Mouse (Mus musculus) lung, postnatal 0 days (tissue): ENCODE measurements around the gene Cltb. TPM values are rescaled to one million over a fixed set of nuclear protein-coding genes. Genes with fewer than 3 reads are reported as not detected.
"Not testable (repeated sequence)": the region's sequence is repeated elsewhere in the genome, so short reads cannot be mapped to it uniquely, and the experiment has no call there.

Source experiments
- ATAC-seq: fragments of 200-750 bp; cut with Nextera tagmentation; 2 replicates; pipeline ENCODE4 v1.8.0; 2017; ENCODE audit warnings: moderate library complexity
- DNase-seq: peaks from one replicate; pipeline ENCODE4 v3.0.0-alpha.2; 2016; ENCODE audit warnings: low spot score
- H3K27ac ChIP-seq: fragments of 300-500 bp; sonication (generic); 2 replicates; pipeline ENCODE4 v1.5.1; 2014; ENCODE audit warnings: antibody characterized with exemption, mild to moderate bottlenecking, low read length, mixed read lengths
- H3K27me3 ChIP-seq: fragments of 300-500 bp; sonication (generic); replicated peaks from 2 replicates; pipeline ENCODE4 v1.6.1; 2014; ENCODE audit warnings: low read length, mixed read lengths; ENCODE audit not compliant: insufficient read depth
- H3K36me3 ChIP-seq: fragments of 300-500 bp; sonication (generic); 2 replicates; pipeline ENCODE4 v1.6.1; 2014; ENCODE audit warnings: low read length, mixed read lengths; ENCODE audit not compliant: insufficient read depth
- H3K4me1 ChIP-seq: fragments of 300-500 bp; sonication (generic); 2 replicates; pipeline ENCODE4 v1.6.1; 2014; ENCODE audit warnings: antibody characterized with exemption, low read depth, low read length, mixed read lengths; ENCODE audit not compliant: insufficient read depth
- H3K4me2 ChIP-seq: fragments of 300-500 bp; sonication (generic); replicated peaks from 2 replicates; pipeline ENCODE4 v1.6.1; 2014; ENCODE audit warnings: low read depth, mild to moderate bottlenecking, low read length, moderate library complexity, mixed read lengths
- H3K4me3 ChIP-seq: fragments of 300-500 bp; sonication (generic); 2 replicates; pipeline ENCODE4 v1.5.1; 2014; ENCODE audit warnings: low read depth, low read length
- H3K9ac ChIP-seq: fragments of 300-500 bp; sonication (generic); replicated peaks from 2 replicates; pipeline ENCODE4 v1.6.1; 2014; ENCODE audit warnings: low read depth, mild to moderate bottlenecking
- H3K9me3 ChIP-seq: fragments of 300-500 bp; sonication (generic); 2 replicates; pipeline ENCODE4 v1.6.1; 2016; ENCODE audit warnings: low read length, mixed read lengths
- CTCF ChIP-seq: IDR thresholded peaks from 2 replicates; pipeline ENCODE4 v1.5.1; 2016; ENCODE audit warnings: antibody characterized with exemption, mild to moderate bottlenecking
- EP300 ChIP-seq: IDR thresholded peaks from 2 replicates; pipeline ENCODE4 v1.6.1; 2016; ENCODE audit warnings: antibody characterized with exemption, mild to moderate bottlenecking, control low read depth
- WGBS: fragments of 180-500 bp; shearing (Covaris S2); extraction: QIAGEN DNeasy Blood & Tissue Kit; methylation state at CpG from one replicate; pipeline ENCODE4 v1.1.7; 2014; 5-methylcytosine and 5-hydroxymethylcytosine counted together
- polyA plus RNA-seq: library from polyadenylated mRNA; unstranded; fragments of >200 nt; fragmentation: Nextera tagmentation; extraction: Ambion mirVana; gene quantifications from 2 replicates; pipeline ENCODE4 v1.2.1, GENCODE M21; 2015

The Cltb gene
- polyA plus RNA-seq, 1 experiment from 2014 or later, result 118 TPM

DNA sequence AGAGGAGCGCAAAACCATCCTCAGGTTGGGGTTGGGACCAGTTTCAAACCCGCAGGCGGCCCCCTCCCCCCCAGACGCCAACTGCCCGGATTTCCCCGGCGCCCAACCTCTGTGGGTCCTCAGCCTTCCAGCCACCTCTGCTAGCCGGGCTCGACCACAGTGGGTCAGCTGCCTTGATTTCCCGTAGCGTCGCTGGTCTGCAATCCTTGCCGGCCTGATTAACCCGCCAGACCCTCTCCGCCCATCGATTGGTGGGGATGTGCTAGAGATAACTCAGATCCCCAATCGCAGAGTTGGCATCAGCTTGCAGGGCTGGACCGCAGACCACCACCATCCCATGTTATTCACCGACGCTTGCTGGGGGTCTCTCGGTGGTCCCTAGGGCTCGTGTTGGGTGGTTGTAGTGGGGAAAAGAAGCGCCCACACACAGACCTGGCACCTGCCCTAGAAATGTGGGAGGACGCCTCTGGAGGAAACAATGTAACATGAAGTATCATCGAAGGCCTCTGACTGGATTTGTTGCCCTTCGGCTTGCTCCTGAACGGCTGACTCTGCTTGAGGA is 10.9 kb upstream of the Cltb start:
- peaks cover 4% of the 10 kb centered on the region; the same call in 1 of the 2 replicates for H3K4me1 ChIP-seq
- TF ChIP-seq EP300, result no peak
- TF ChIP-seq CTCF, result no peak
- no peaks in the 10 kb centered on the region for H3K36me3 ChIP-seq
- WGBS, result under 1% methylated on average over 26 of the region's 27 CpGs
- H3K4me3 ChIP-seq, result peak overlapping the region; percentile 95
- DNase-seq, result peak; percentile 66
- ATAC-seq, result peak; percentile 47
- no peaks in the 10 kb centered on the region for H3K9me3 ChIP-seq
- peak overlapping the region; percentile 85 for H3K4me2 ChIP-seq
- H3K9ac ChIP-seq, result peak overlapping the region; percentile 96
- H3K27me3 ChIP-seq, result no peaks in the 10 kb centered on the region
- peak overlapping the region; percentile 88 for H3K27ac ChIP-seq

DNA sequence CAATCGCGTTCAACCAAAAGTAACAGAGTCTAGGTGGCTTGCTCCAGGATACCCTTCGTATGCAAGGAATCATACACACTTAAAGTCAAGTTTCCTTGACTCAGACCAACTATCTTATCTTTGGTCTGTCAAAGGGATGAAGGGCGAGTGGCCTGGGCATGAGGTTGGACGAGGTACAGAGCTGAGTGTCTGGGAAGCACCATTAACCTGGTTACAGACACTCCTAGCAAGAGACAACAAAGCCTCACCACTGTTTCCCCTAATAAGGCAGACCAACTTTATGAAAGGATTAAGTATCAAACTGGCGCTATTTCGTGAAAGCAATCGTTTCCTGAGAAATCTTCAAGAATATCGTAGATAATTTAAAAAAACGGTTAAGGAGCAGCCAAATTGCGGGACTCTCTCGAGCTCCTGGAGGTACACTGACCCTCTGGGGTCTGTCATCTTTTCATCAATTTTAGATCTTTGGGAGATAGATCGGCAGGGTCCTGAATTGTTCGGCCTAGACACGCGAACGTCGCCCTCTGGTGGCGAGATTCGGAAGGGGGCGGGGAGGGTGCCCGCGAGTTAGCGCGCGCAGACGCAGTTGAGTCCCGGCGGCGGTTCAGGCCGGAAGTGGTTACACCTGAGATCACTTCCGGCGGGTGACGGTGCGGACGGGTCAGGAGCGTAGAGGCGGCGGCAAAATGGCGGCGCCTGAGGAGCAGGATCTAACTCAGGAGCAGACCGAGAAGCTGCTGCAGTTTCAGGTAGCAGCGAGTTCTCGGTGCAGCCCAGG is 10.2 kb upstream of the Cltb start, which contains the start of gene Faf2:
Gene Faf2 (plus strand): TSS at position 630 of the 778 bp plus-strand sequence.
- no peaks in the 10 kb centered on the region for H3K9me3 ChIP-seq
- peaks cover 4% of the 10 kb centered on the region; the same call in 1 of the 2 replicates for H3K4me1 ChIP-seq
- ATAC-seq (peak; percentile 100), DNase-seq (peak; percentile 98)
- peak within 1 kb of the TSS; percentile 96 for H3K9ac ChIP-seq
- 10% methylated on average over 44 of the region's 44 CpGs for WGBS
- peak within 1 kb of the TSS; percentile 85 for H3K4me2 ChIP-seq
- H3K4me3 ChIP-seq, result peak within 1 kb of the TSS; percentile 95
- TF ChIP-seq CTCF (peak; percentile 97), EP300 (no peak)
- peak within 1 kb of the TSS; percentile 88 for H3K27ac ChIP-seq
- H3K27me3 ChIP-seq, result no peaks in the 10 kb centered on the region
- H3K36me3 ChIP-seq, result no peaks in the 10 kb centered on the region

DNA sequence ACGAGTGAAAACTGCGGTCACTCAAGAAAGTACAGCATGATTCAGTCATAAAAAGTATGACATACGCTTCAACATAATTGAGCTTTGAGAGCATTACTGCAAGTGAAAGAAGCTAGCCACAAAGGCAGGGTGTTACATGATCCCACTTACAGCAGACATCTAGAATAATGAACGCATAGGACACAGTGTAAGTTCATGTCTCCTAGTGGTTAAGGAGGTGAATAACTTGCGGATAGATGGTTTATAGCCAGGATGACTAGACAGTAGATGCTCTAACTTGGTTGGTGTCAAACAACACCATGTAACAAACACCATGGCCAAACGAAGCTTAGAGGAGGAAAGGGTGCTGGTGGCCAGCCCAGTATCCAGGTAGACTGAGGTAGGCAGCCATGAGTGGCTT is 5.9 kb upstream of the Cltb start:
- ATAC-seq, result no peak
- H3K27ac ChIP-seq, result no peak overlapping the region
- no peaks in the 10 kb centered on the region for H3K9me3 ChIP-seq
- H3K27me3 ChIP-seq, result no peaks in the 10 kb centered on the region
- no peaks in the 10 kb centered on the region for H3K4me1 ChIP-seq
- TF ChIP-seq CTCF, result peak; percentile 43
- TF ChIP-seq EP300, result no peak
- DNase-seq, result no peak
- no peak overlapping the region for H3K9ac ChIP-seq
- WGBS, result 62% methylated on average over 6 of the region's 6 CpGs
- no peak overlapping the region for H3K4me2 ChIP-seq
- H3K4me3 ChIP-seq, result no peak overlapping the region
- H3K36me3 ChIP-seq, result no peaks in the 10 kb centered on the region

DNA sequence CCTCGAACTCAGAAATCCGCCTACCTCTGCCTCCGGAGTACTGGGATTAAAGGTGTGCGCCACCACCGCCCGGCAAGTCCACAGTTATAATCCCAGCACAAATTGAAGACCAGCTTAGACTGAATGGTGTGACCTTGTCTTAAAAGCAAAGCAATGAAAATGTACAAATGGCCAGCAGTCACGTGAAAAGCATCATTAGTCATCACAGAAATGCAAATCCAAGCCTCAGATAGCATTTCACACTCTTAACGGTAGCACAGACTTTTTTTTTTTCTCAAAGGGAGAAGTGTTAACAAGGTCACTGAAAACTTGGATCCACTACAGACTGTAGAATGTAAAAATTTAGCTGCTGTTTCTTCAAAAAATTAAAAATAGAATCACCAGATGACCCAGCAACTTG is 5.2 kb upstream of the Cltb start:
- DNase-seq, result no peak
- ATAC-seq, result no peak
- Histone ChIP-seq H3K4me1 (no peaks in the 10 kb centered on the region), H3K36me3 (no peaks in the 10 kb centered on the region), H3K4me3 (no peak overlapping the region), H3K9me3 (no peaks in the 10 kb centered on the region), H3K9ac (no peak overlapping the region), H3K27me3 (no peaks in the 10 kb centered on the region), H3K4me2 (no peak overlapping the region), H3K27ac (no peak overlapping the region)
- TF ChIP-seq CTCF (no peak), EP300 (no peak)
- 74% methylated on average over 8 of the region's 8 CpGs for WGBS

DNA sequence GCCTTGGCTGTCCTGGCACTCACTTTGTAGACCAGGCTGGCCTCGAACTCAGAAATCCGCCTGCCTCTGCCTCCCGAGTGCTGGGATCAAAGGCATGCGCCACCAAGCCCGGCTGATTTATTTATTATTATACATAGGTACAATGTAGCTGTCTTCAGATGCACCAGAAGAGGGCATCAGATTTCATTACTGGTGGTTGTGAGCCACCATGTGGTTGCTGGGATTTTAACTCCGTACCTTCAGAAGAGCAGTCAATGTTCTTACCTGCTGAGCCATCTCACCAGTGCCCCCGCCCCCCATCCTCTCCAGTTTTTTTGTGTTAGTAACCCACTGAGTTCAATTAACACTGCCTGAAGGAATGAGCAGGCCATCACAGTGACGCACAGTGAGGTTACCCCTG is 2.0 kb upstream of the Cltb start:
- DNase-seq, H3K36me3 ChIP-seq, H3K4me3 ChIP-seq, H3K9me3 ChIP-seq, H3K27me3 ChIP-seq, ATAC-seq, H3K4me2 ChIP-seq, H3K27ac ChIP-seq, H3K9ac ChIP-seq, H3K4me1 ChIP-seq: not testable (repeated sequence)
- TF ChIP-seq CTCF, result peak; percentile 46
- WGBS, result 81% methylated on average over 8 of the region's 8 CpGs

DNA sequence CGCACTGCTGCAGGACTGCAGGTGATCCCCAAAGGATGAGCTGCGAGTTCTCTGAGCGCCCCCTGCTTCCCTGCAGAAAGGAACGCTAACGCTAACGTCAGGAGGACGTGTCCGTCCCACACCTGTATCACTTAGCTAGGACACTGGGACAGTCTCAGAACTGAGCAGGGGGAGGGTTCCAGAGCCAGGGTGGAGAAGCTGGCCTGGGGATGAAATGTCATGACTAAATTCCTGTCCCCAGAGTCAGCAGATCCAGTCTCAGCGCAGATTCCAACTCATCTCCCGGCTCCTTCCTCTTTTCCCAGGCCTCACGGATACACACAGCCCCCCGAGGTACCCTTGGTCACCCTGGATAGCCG is 552 bp downstream of the Cltb start:
- peak overlapping the region; percentile 85 for H3K27ac ChIP-seq
- H3K27me3 ChIP-seq, result no peaks in the 10 kb centered on the region
- peak overlapping the region; percentile 89 for H3K4me2 ChIP-seq
- H3K9ac ChIP-seq, result peak overlapping the region; percentile 78
- WGBS, result 13% methylated on average over 12 of the region's 13 CpGs
- ATAC-seq, result peak; percentile 30
- DNase-seq, result peak; percentile 33
- peaks cover 4% of the 10 kb centered on the region; the same call in 1 of the 2 replicates for H3K4me1 ChIP-seq
- H3K4me3 ChIP-seq, result peak overlapping the region; percentile 74
- no peaks in the 10 kb centered on the region for H3K36me3 ChIP-seq
- peak; percentile 16; the same call in 1 of the 2 replicates for TF ChIP-seq CTCF
- TF ChIP-seq EP300, result no peak
- H3K9me3 ChIP-seq, result no peaks in the 10 kb centered on the region
